Mouse (Mus musculus) Patski (cell line): ENCODE results near the gene Wdr17. TPM values are rescaled to one million over a fixed set of nuclear protein-coding genes. Genes with fewer than 3 reads are reported as not detected.

ENCODE experiments used
- ATAC-seq: fragments of 100-300 bp; one replicate; pipeline ENCODE4 v1.8.0; 2021
- CTCF ChIA-PET: fragments of 350-600 bp; sonication (Branson Sonifier 250); formaldehyde crosslinking; loops from one replicate; lab custom pipeline; 2022; ENCODE audit warnings: inconsistent platforms; lab: Charles Lee
- POLR2A ChIA-PET: fragments of 350-600 bp; sonication (Branson Sonifier 250); formaldehyde crosslinking; loops from one replicate; lab custom pipeline; 2022; ENCODE audit warnings: antibody characterized with exemption, inconsistent platforms; lab: Charles Lee
- DNase-seq: peaks from one replicate; pipeline ENCODE4 v3.0.0-alpha.2; 2011; ENCODE audit warnings: low read depth, low spot score
- H3K27me3 ChIP-seq: fragments of 371-371 bp; one replicate; pipeline ENCODE4 v1.5.1; 2021
- CTCF ChIP-seq: fragments of 100-300 bp; IDR thresholded peaks from one replicate; pipeline ENCODE4 v1.5.1; 2021
- in situ Hi-C: fragments of 300-500 bp; cut with MboI; formaldehyde crosslinking; loops from 3 replicates; pipeline ENCODE4 v1.11.1; 2018; ENCODE audit warnings: low pct_unique_long_range_greater_than_20kb, mixed read lengths
- polyA plus RNA-seq: library from polyadenylated mRNA; unstranded; gene quantifications from one replicate; pipeline ENCODE4 v1.2.3, GENCODE M21; 2021

Wdr17 gene
- polyA plus RNA-seq, 1 experiment from 2014 or later, result 3.9 TPM

- H3K27me3 ChIP-seq, result peaks cover 17% of the 10 kb centered on the region
- in situ Hi-C loops, result no loop called here
- ChIA-PET POLR2A (no interaction called here), CTCF (no interaction called here)
- TF ChIP-seq CTCF, result no peak
- DNase-seq (no peak), ATAC-seq (no peak)
These were observed 94.9 kb downstream of the Wdr17 start for GRCm38 (mm10) chr8:54791858-54792698.

- ATAC-seq, result no peak
- TF ChIP-seq CTCF, result no peak
- DNase-seq, result no peak
- H3K27me3 ChIP-seq, result peaks cover 3% of the 10 kb centered on the region
- CTCF ChIA-PET, result interaction anchor here (1.4 kb wide), 1 partner anchor 39 kb away, joined by 3 read pairs; no protein-coding TSS in a partner anchor
- in situ Hi-C loops, result no loop called here
- POLR2A ChIA-PET, result no interaction called here
These were observed 106.6 kb downstream of the Wdr17 start for GRCm38 (mm10) chr8:54780134-54780942.

DNA sequence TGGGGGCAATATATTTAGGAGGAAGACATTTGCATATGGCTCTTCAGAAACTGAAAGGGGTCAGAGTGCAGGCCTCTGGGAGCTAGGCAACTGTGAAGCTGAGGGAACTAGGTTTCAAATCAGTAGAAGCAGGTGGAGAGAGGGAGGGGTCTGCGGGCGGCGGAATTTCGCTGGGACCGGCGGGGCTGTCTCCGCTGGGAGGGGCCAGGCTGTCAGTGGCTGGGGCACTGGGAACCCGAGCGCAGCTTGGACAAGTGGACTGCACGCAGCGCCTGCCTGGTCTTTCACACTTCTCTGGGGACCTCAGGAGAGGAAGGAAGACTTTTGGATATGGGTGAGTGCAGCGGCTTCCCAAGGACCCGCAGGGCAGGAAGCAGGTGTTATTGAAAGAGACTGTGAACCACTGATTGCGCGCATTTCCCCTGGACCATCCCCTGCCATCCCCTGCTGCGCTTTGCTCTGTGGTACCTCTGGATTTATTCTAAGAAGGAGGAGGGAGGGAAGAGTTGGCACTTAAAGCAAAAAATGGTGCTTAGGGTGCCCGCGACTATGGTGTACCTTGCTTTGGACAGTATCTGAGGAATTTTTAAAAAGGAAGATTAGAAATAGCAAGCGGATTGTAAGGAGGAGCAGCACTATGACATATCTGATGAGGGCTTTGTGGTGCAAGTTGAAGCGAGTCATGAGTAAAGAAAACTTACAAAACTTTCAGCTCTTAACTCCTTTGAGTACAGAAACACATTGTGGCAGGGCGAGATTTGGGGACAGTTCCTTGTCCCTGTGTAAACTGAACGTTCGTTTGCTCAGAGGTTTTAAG is 107.5 kb downstream of the Wdr17 start:
- ATAC-seq, result no peak
- POLR2A ChIA-PET, result no interaction called here
- TF ChIP-seq CTCF, result no peak
- in situ Hi-C loops, result no loop called here
- DNase-seq, result no peak
- CTCF ChIA-PET, result interaction anchor here (1.4 kb wide), 1 partner anchor 40 kb away, joined by 3 read pairs; no protein-coding TSS in a partner anchor
- H3K27me3 ChIP-seq, result peaks cover 3% of the 10 kb centered on the region

GRCm38 (mm10) chr8:54777012-54777411 is 110.0 kb downstream of the Wdr17 start:
- H3K27me3 ChIP-seq, result peaks cover 4% of the 10 kb centered on the region
- no peak for TF ChIP-seq CTCF
- DNase-seq (no peak), ATAC-seq (no peak)
- in situ Hi-C loops, result no loop called here
- POLR2A ChIA-PET, result no interaction called here
- CTCF ChIA-PET, result no interaction called here

DNA sequence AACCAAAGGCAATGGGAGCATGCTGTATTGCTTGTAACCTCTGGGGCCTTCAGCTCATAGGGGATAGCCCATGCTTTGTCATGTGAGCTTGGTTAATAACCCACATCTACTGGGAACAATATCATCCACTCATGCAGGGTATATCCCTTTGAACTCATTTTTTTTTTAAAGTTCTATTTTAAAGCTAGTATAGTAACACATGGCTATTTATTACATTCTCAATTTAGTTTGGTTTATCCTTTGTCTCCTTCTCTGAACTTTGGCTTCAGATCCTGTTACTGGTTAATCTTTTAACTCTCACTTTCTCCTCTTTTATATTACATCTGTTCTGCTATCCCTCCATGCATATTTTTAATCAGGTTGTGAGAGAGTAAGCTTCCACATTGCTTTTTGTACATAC is 110.7 kb downstream of the Wdr17 start:
- ATAC-seq, result no peak

GRCm38 (mm10) chr8:54757646-54758045 is 129.3 kb downstream of the Wdr17 start:
- POLR2A ChIA-PET, result no interaction called here
- no peak for DNase-seq
- no peak for TF ChIP-seq CTCF
- ATAC-seq, result no peak
- CTCF ChIA-PET, result no interaction called here
- in situ Hi-C loops, result no loop called here
- peaks cover 43% of the 10 kb centered on the region for H3K27me3 ChIP-seq

More for the DNA sequence above, 110.7 kb downstream of the Wdr17 start:
- no peak for TF ChIP-seq CTCF
- ChIA-PET CTCF (no interaction called here), POLR2A (no interaction called here)
- in situ Hi-C loops, result no loop called here
- no peak for DNase-seq
- H3K27me3 ChIP-seq, result peaks cover 4% of the 10 kb centered on the region

- peak; percentile 27 for TF ChIP-seq CTCF
- DNase-seq (no peak), ATAC-seq (no peak)
- POLR2A ChIA-PET, result no interaction called here
- in situ Hi-C loops, result no loop called here
- H3K27me3 ChIP-seq, result peaks cover 33% of the 10 kb centered on the region
- CTCF ChIA-PET, result no interaction called here
These were observed 150.2 kb downstream of the Wdr17 start for GRCm38 (mm10) chr8:54736660-54737312.

GRCm38 (mm10) chr8:54724668-54725035 is 162.3 kb downstream of the Wdr17 start:
- peak; percentile 1 for DNase-seq
- POLR2A ChIA-PET, result no interaction called here
- CTCF ChIA-PET, result no interaction called here
- in situ Hi-C loops, result no loop called here
- no peak for ATAC-seq
- TF ChIP-seq CTCF, result no peak
- peaks cover 4% of the 10 kb centered on the region for H3K27me3 ChIP-seq

GRCm38 (mm10) chr8:54723976-54724667 is 162.9 kb downstream of the Wdr17 start:
- H3K27me3 ChIP-seq, result peaks cover 4% of the 10 kb centered on the region
- in situ Hi-C loops, result no loop called here
- TF ChIP-seq CTCF, result no peak
- POLR2A ChIA-PET, result no interaction called here
- DNase-seq, result peak; percentile 57
- CTCF ChIA-PET, result no interaction called here
- ATAC-seq, result peak; percentile 99
